Mouse (Mus musculus): ENCODE measurements around the gene Nnmt. TPM values are rescaled to one million over a fixed set of nuclear protein-coding genes. Genes with fewer than 3 reads are reported as not detected.

The Nnmt gene
- polyA plus RNA-seq, 1 experiment from 2014 or later = 3.4 TPM

- Histone ChIP-seq H3K36me3 (no peaks in the 10 kb centered on the region), H3K27me3 (replicated peaks) (peaks cover 37% of the 10 kb centered on the region), H3K4me3 (no peak overlapping the region), H3K27ac (replicated peaks) (no peak overlapping the region), H3K4me1 (peaks cover 19% of the 10 kb centered on the region), H3K9me3 (peaks cover 5% of the 10 kb centered on the region; the same call in 1 of the 2 replicates), H3K9ac (no peak overlapping the region), H3K4me2 (no peak overlapping the region)
- no peak for ATAC-seq (ENCODE audit: extremely low read depth, insufficient number of reproducible peaks, low FRiP score, low TSS enrichment)
- WGBS = 50% methylated on average over 16 of the region's 16 CpGs
Observed at GRCm38 (mm10) chr9:48646781-48647647, 42.1 kb upstream of the Nnmt start.

- Histone ChIP-seq H3K4me2 (no peak overlapping the region), H3K36me3 (no peaks in the 10 kb centered on the region), H3K9me3 (peaks cover 5% of the 10 kb centered on the region; the same call in 1 of the 2 replicates), H3K4me1 (peaks cover 19% of the 10 kb centered on the region), H3K27me3 (replicated peaks) (peaks cover 37% of the 10 kb centered on the region), H3K9ac (no peak overlapping the region), H3K27ac (replicated peaks) (no peak overlapping the region), H3K4me3 (no peak overlapping the region)
- ATAC-seq (ENCODE audit: extremely low read depth, insufficient number of reproducible peaks, low FRiP score, low TSS enrichment) = no peak
- WGBS = 22% methylated on average over 4 of the region's 4 CpGs
Observed at GRCm38 (mm10) chr9:48646251-48646650, 41.3 kb upstream of the Nnmt start.

GRCm38 (mm10) chr9:48645648-48646126, 40.7 kb upstream of the Nnmt start:
- H3K36me3 ChIP-seq = no peaks in the 10 kb centered on the region
- peaks cover 19% of the 10 kb centered on the region for H3K4me1 ChIP-seq
- 62% methylated on average over 4 of the region's 4 CpGs for WGBS
- H3K9ac ChIP-seq = no peak overlapping the region
- H3K4me3 ChIP-seq = no peak overlapping the region
- no peak for ATAC-seq (ENCODE audit: extremely low read depth, insufficient number of reproducible peaks, low FRiP score, low TSS enrichment)
- H3K9me3 ChIP-seq = peaks cover 5% of the 10 kb centered on the region; the same call in 1 of the 2 replicates
- H3K27ac ChIP-seq (replicated peaks) = no peak overlapping the region
- H3K4me2 ChIP-seq = no peak overlapping the region
- H3K27me3 ChIP-seq (replicated peaks) = peaks cover 34% of the 10 kb centered on the region

- Histone ChIP-seq H3K4me2 (no peak overlapping the region), H3K4me1 (peaks cover 19% of the 10 kb centered on the region), H3K4me3 (no peak overlapping the region), H3K27ac (replicated peaks) (no peak overlapping the region), H3K27me3 (replicated peaks) (peaks cover 29% of the 10 kb centered on the region), H3K36me3 (no peaks in the 10 kb centered on the region), H3K9me3 (peaks cover 5% of the 10 kb centered on the region; the same call in 1 of the 2 replicates), H3K9ac (no peak overlapping the region)
- no peak for ATAC-seq (ENCODE audit: extremely low read depth, insufficient number of reproducible peaks, low FRiP score, low TSS enrichment)
- 41% methylated on average over 13 of the region's 13 CpGs for WGBS
Observed at GRCm38 (mm10) chr9:48644926-48645647, 40.1 kb upstream of the Nnmt start.

GRCm38 (mm10) chr9:48644376-48644775, 39.4 kb upstream of the Nnmt start:
- Histone ChIP-seq H3K4me3 (no peak overlapping the region), H3K27ac (replicated peaks) (no peak overlapping the region), H3K4me1 (peaks cover 14% of the 10 kb centered on the region), H3K4me2 (no peak overlapping the region), H3K27me3 (replicated peaks) (peaks cover 30% of the 10 kb centered on the region), H3K9ac (no peak overlapping the region), H3K36me3 (no peaks in the 10 kb centered on the region), H3K9me3 (peaks cover 5% of the 10 kb centered on the region; the same call in 1 of the 2 replicates)
- WGBS = 73% methylated on average over 3 of the region's 3 CpGs
- no peak for ATAC-seq (ENCODE audit: extremely low read depth, insufficient number of reproducible peaks, low FRiP score, low TSS enrichment)

- no peak overlapping the region for H3K4me2 ChIP-seq
- no peak overlapping the region for H3K9ac ChIP-seq
- no peak overlapping the region for H3K27ac ChIP-seq (replicated peaks)
- H3K4me3 ChIP-seq = no peak overlapping the region
- H3K4me1 ChIP-seq = no peaks in the 10 kb centered on the region
- 85% methylated on average over 8 of the region's 8 CpGs for WGBS
- no peak for ATAC-seq (ENCODE audit: extremely low read depth, insufficient number of reproducible peaks, low FRiP score, low TSS enrichment)
- H3K27me3 ChIP-seq (replicated peaks) = peaks cover 29% of the 10 kb centered on the region
- H3K9me3 ChIP-seq = peaks cover 5% of the 10 kb centered on the region; the same call in 1 of the 2 replicates
- H3K36me3 ChIP-seq = no peaks in the 10 kb centered on the region
Observed at GRCm38 (mm10) chr9:48641636-48642035, 36.7 kb upstream of the Nnmt start.

- Histone ChIP-seq H3K4me2 (no peak overlapping the region), H3K9me3 (peaks cover 5% of the 10 kb centered on the region; the same call in 1 of the 2 replicates), H3K27me3 (replicated peaks) (peaks cover 36% of the 10 kb centered on the region), H3K9ac (no peak overlapping the region), H3K4me1 (no peaks in the 10 kb centered on the region), H3K4me3 (no peak overlapping the region), H3K36me3 (no peaks in the 10 kb centered on the region), H3K27ac (replicated peaks) (no peak overlapping the region)
- 74% methylated on average over 8 of the region's 8 CpGs for WGBS
- ATAC-seq (ENCODE audit: extremely low read depth, insufficient number of reproducible peaks, low FRiP score, low TSS enrichment) = no peak
Observed at GRCm38 (mm10) chr9:48640881-48641280, 35.9 kb upstream of the Nnmt start.

- H3K4me3 ChIP-seq = no peak overlapping the region
- 48% methylated on average over 15 of the region's 15 CpGs for WGBS
- no peaks in the 10 kb centered on the region for H3K9me3 ChIP-seq
- H3K36me3 ChIP-seq = no peaks in the 10 kb centered on the region
- no peak overlapping the region for H3K27ac ChIP-seq (replicated peaks)
- no peak for ATAC-seq (ENCODE audit: extremely low read depth, insufficient number of reproducible peaks, low FRiP score, low TSS enrichment)
- no peak overlapping the region for H3K4me2 ChIP-seq
- peaks cover 50% of the 10 kb centered on the region for H3K27me3 ChIP-seq (replicated peaks)
- H3K4me1 ChIP-seq = no peaks in the 10 kb centered on the region
- no peak overlapping the region for H3K9ac ChIP-seq
Observed at GRCm38 (mm10) chr9:48638176-48638803, 33.3 kb upstream of the Nnmt start.

- Histone ChIP-seq H3K4me3 (no peak overlapping the region), H3K27ac (replicated peaks) (no peak overlapping the region), H3K4me2 (no peak overlapping the region), H3K9ac (no peak overlapping the region), H3K27me3 (replicated peaks) (peaks cover 50% of the 10 kb centered on the region), H3K36me3 (no peaks in the 10 kb centered on the region), H3K9me3 (no peaks in the 10 kb centered on the region), H3K4me1 (no peaks in the 10 kb centered on the region)
- 86% methylated on average over 7 of the region's 7 CpGs for WGBS
- no peak for ATAC-seq (ENCODE audit: extremely low read depth, insufficient number of reproducible peaks, low FRiP score, low TSS enrichment)
Observed at GRCm38 (mm10) chr9:48637161-48637560, 32.2 kb upstream of the Nnmt start.

GRCm38 (mm10) chr9:48635576-48636350, 30.8 kb upstream of the Nnmt start:
- Histone ChIP-seq H3K36me3 (no peaks in the 10 kb centered on the region), H3K4me2 (peak overlapping the region; percentile 22), H3K27me3 (replicated peaks) (peaks cover 50% of the 10 kb centered on the region), H3K4me1 (no peaks in the 10 kb centered on the region), H3K9ac (no peak overlapping the region), H3K27ac (replicated peaks) (no peak overlapping the region), H3K4me3 (no peak overlapping the region), H3K9me3 (no peaks in the 10 kb centered on the region)
- no peak for ATAC-seq (ENCODE audit: extremely low read depth, insufficient number of reproducible peaks, low FRiP score, low TSS enrichment)
- 31% methylated on average over 18 of the region's 18 CpGs for WGBS
